Mouse (Mus musculus) liver, embryonic 15.5 days (tissue): ENCODE measurements around the gene Gabrd. TPM values are rescaled to one million over a fixed set of nuclear protein-coding genes. Genes with fewer than 3 reads are reported as not detected.

Experiments used
- ATAC-seq: fragments of 200-750 bp; cut with Nextera tagmentation; 2 replicates; pipeline ENCODE4 v1.8.0; 2017; ENCODE audit warnings: moderate number of reproducible peaks, mild to moderate bottlenecking, moderate library complexity; ENCODE audit not compliant: insufficient read depth
- H3K27ac ChIP-seq: fragments of 300-500 bp; sonication (generic); replicated peaks from 2 replicates; pipeline ENCODE4 v1.5.1; 2015; ENCODE audit warnings: mild to moderate bottlenecking, inconsistent platforms
- H3K27me3 ChIP-seq: fragments of 300-500 bp; sonication (generic); 2 replicates; pipeline ENCODE4 v1.6.1; 2015; ENCODE audit warnings: mild to moderate bottlenecking, inconsistent platforms
- H3K36me3 ChIP-seq: fragments of 300-500 bp; sonication (generic); replicated peaks from 2 replicates; pipeline ENCODE4 v1.6.1; 2015; ENCODE audit warnings: moderate library complexity, mild to moderate bottlenecking, inconsistent platforms
- H3K4me1 ChIP-seq: fragments of 300-500 bp; sonication (generic); replicated peaks from 2 replicates; pipeline ENCODE4 v1.6.1; 2015; ENCODE audit warnings: inconsistent platforms
- H3K4me2 ChIP-seq: fragments of 300-500 bp; sonication (generic); 2 replicates; pipeline ENCODE4 v1.6.1; 2015; ENCODE audit warnings: moderate library complexity, mild to moderate bottlenecking, inconsistent platforms
- H3K4me3 ChIP-seq: fragments of 300-500 bp; sonication (generic); replicated peaks from 2 replicates; pipeline ENCODE4 v1.5.1; 2015; ENCODE audit warnings: mild to moderate bottlenecking, inconsistent platforms
- H3K9ac ChIP-seq: fragments of 300-500 bp; sonication (generic); 2 replicates; pipeline ENCODE4 v1.6.1; 2015; ENCODE audit warnings: moderate library complexity, mild to moderate bottlenecking, inconsistent platforms
- H3K9me3 ChIP-seq: fragments of 300-500 bp; sonication (generic); replicated peaks from 2 replicates; pipeline ENCODE4 v1.6.1; 2016; ENCODE audit warnings: inconsistent platforms
- WGBS: fragments of 180-500 bp; shearing (Covaris S2); methylation state at CpG from one replicate; pipeline ENCODE4 v1.1.7; 2015; ENCODE audit warnings: mixed read lengths; ENCODE audit not compliant: insufficient replicate concordance; 5-methylcytosine and 5-hydroxymethylcytosine counted together
- polyA plus RNA-seq: library from polyadenylated mRNA; unstranded; fragments of >200 nt; fragmentation: Nextera tagmentation; extraction: Ambion mirVana; gene quantifications from 2 replicates; pipeline ENCODE4 v1.2.1, GENCODE M21; 2015

Gabrd gene
- polyA plus RNA-seq, 1 experiment from 2014 or later: not detected

DNA sequence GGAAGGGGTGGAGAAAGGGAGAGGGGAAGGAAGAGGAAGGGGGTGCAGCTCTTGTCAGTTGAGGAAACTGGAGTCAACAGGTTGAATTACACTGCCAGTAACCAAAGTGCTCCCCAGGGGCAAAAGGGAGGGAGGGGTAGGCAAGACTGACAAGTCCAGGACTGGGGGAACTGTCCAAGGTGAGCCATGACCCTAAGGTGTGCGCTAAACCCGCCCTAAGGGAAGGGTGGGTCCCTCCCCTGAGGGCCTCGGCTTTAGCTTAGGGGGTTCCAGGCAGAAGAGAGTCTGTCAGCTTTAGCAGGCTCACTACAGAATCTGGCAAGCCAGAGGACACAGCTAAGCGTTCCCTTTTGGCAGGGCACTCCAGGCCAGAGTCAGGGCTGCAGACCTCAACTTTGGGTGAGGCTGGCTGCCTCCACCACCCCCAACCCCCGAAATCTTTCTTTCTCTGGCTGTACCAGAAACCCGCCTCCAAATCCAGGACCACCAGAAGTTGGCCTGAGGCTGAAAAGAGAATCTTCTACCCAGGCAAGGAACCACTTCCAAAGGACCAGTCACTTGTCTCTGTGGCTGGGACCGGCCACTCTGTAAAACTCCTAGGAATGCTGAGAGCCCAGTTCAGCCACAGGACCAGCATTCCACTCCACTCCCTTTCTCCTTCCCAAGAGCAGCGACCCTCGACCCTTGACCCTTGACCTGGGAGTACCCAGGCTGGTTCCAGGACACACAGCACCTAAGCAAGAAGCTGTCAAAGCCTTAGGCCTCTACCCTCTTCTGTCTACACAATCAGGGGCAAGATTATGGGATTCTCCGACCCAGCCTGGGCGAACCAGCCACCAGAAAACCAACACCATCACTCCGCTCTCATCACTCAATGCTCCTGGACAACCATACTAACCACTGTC, 38.1 kb downstream of the Gabrd start:
- no peaks in the 10 kb centered on the region for H3K4me1 ChIP-seq
- peaks cover 62% of the 10 kb centered on the region for H3K27me3 ChIP-seq
- no peaks in the 10 kb centered on the region for H3K36me3 ChIP-seq
- no peak overlapping the region for H3K27ac ChIP-seq
- no peak for ATAC-seq
- no peak overlapping the region for H3K9ac ChIP-seq
- no peak overlapping the region for H3K4me3 ChIP-seq
- no peak overlapping the region for H3K4me2 ChIP-seq
- no peaks in the 10 kb centered on the region for H3K9me3 ChIP-seq
- 30% methylated on average over 12 of the region's 12 CpGs for WGBS

DNA sequence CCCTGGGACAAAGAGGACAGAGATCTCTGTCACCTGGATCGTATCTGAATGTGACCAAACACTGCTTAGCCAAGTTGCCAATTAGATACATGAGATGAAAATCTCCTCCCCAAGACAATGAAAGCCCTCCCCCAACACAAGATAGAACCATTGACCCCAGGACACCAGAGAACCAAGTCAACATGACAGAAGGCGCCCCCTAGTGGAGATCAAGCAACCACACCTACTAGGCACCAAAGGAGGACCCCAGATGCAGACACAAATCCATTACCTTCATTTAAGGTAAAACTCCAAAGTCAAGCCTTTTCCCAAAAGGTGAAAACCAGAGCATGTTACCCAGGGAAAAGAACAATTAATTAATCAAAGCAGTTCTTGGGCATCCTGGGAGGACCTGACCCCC, 40.3 kb downstream of the Gabrd start:
- Histone ChIP-seq H3K27me3 (peaks cover 43% of the 10 kb centered on the region), H3K4me2 (no peak overlapping the region), H3K9me3 (no peaks in the 10 kb centered on the region), H3K9ac (no peak overlapping the region), H3K36me3 (no peaks in the 10 kb centered on the region), H3K4me3 (no peak overlapping the region), H3K27ac (no peak overlapping the region), H3K4me1 (no peaks in the 10 kb centered on the region)
- no peak for ATAC-seq
- 47% methylated on average over 2 of the region's 2 CpGs for WGBS

DNA sequence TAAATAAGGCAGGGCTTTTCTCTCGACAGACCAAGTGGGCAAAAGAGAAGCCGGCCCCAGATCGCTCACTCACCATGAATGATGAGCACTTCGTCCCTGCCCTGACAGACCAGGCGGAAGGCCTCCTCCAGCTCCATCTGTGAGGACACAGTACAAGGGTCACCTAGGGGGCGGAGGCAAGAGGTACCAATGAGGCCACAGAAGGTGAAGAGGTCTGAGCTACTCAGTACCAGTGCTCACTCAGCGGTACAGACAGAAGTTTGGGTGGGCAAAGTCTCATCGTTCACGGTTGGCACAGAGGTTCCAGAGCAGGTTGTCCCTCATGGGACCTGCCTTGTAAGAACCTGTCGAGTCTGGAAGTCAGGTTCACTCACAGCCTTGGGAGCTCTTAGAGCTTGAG, 41.6 kb downstream of the Gabrd start:
- 66% methylated on average over 10 of the region's 10 CpGs for WGBS
- H3K9ac ChIP-seq: no peak overlapping the region

DNA sequence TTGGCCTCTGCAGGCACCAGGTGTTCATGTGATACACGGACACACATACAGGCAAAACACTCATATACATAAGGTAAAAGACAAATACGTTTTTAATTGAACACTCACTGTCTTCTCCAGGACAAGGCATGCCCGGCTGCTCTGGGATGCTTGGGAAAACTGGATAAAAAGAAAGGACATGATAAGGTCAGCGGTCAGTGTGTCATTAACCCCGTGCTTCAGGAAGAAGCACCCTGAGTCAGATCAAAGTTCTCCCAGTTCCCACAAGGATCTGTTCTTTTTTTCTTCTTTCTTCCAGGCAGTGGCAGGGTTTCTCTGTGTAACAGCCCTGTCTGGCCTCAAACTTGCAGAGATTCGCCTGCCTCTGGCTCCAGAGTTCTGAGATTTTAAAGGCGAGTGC, 43.4 kb downstream of the Gabrd start:
- 48% methylated on average over 7 of the region's 7 CpGs for WGBS

More for the DNA sequence above, 41.6 kb downstream of the Gabrd start:
- Histone ChIP-seq H3K4me3 (no peak overlapping the region), H3K27me3 (peaks cover 31% of the 10 kb centered on the region), H3K4me2 (no peak overlapping the region), H3K4me1 (no peaks in the 10 kb centered on the region), H3K27ac (no peak overlapping the region), H3K9me3 (no peaks in the 10 kb centered on the region), H3K36me3 (no peaks in the 10 kb centered on the region)
- no peak for ATAC-seq

DNA sequence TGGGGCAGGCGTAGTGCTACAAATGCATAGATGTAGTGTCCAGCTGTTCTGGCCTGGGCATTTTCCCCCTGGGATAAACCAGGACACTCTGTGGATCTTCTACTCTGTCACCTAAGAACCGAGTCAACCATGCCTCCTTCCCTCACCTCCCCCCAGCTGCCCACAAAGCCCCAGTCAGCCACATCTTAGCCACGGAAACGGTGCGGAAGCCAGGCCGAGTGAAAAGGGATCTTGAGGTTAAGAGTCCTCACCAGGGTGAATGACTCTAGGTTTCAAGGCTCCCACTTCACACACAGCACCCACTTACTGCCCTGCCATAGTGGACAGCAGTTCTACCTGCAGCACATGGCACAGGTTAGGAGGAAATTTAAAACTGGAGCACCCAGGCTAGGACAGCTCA, 43.9 kb downstream of the Gabrd start:
- no peaks in the 10 kb centered on the region for H3K9me3 ChIP-seq
- no peak overlapping the region for H3K4me3 ChIP-seq
- H3K36me3 ChIP-seq: no peaks in the 10 kb centered on the region
- H3K9ac ChIP-seq: no peak overlapping the region
- no peak overlapping the region for H3K4me2 ChIP-seq
- H3K27me3 ChIP-seq: peaks cover 8% of the 10 kb centered on the region
- H3K27ac ChIP-seq: no peak overlapping the region
- 22% methylated on average over 6 of the region's 6 CpGs for WGBS
- H3K4me1 ChIP-seq: no peaks in the 10 kb centered on the region
- no peak for ATAC-seq

More for the DNA sequence above, 43.4 kb downstream of the Gabrd start:
- Histone ChIP-seq H3K4me2 (no peak overlapping the region), H3K36me3 (no peaks in the 10 kb centered on the region), H3K4me1 (no peaks in the 10 kb centered on the region), H3K27me3 (peaks cover 13% of the 10 kb centered on the region), H3K4me3 (no peak overlapping the region), H3K9ac (no peak overlapping the region), H3K27ac (no peak overlapping the region), H3K9me3 (no peaks in the 10 kb centered on the region)
- no peak for ATAC-seq

DNA sequence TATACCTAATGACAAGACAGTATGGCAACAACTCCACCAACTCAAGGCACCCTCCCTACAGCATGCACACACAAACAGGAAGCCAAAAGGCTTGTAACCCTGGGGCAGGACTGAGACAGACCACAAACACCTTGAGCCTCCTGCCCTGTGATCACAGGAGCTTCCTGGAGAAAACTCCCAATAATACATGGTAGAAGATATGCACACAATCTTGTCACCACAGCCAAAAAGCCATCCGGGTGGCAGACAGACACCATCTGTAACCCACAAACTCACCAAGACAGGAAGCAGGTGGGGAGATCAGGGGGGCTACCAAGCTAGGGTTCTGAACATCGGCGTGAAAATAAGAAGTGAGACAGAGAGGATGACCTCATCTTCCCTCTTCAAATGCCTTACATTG, 45.3 kb downstream of the Gabrd start:
- H3K36me3 ChIP-seq: no peaks in the 10 kb centered on the region
- no peak overlapping the region for H3K4me3 ChIP-seq
- H3K27me3 ChIP-seq: no peaks in the 10 kb centered on the region; the same call in 1 of the 2 replicates
- H3K4me2 ChIP-seq: no peak overlapping the region
- H3K9ac ChIP-seq: no peak overlapping the region
- no peak for ATAC-seq
- H3K9me3 ChIP-seq: no peaks in the 10 kb centered on the region
- no peaks in the 10 kb centered on the region for H3K4me1 ChIP-seq
- no peak overlapping the region for H3K27ac ChIP-seq
- 18% methylated on average over 3 of the region's 3 CpGs for WGBS

DNA sequence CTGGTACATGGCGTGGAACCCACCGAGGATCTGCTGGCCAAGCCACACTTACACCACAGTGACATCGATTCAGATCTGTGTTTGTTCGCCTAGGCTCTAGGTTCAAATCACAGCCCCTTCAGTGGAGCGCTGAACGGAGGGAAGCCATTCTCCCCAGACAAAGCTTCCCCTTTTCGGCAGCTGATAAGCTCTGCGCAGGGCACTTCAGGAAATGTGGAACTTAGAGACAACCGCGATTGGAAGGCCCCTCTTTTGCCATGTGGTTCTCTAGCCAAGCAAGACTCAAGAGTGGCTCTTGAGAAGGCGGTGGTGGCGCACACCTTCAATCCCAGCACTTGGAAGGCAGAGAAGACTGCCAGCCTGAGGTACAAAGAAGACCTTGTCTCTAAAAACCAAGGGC, 51.6 kb downstream of the Gabrd start:
- Histone ChIP-seq H3K27ac (no peak overlapping the region), H3K27me3 (peaks cover 46% of the 10 kb centered on the region), H3K36me3 (no peaks in the 10 kb centered on the region), H3K4me3 (no peak overlapping the region), H3K4me1 (no peaks in the 10 kb centered on the region), H3K9me3 (no peaks in the 10 kb centered on the region), H3K4me2 (no peak overlapping the region), H3K9ac (no peak overlapping the region)
- no peak for ATAC-seq
- 17% methylated on average over 12 of the region's 12 CpGs for WGBS

DNA sequence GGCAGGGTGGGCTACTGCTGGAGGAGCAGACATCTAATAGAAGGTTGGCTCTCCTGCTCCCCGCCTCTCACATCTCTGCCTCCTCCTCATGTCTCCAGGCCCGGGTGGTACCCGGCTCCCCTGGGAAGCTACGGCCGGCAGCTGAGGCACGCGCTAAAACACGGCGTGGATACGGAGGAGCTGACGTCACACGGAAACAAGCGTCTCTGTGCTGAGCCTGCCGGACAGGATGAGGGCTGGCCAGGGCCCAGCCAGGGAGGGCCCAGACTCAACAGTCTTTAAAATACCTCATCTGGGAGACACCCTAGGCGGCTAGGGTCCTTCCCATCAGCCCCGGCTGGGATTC, 52.3 kb downstream of the Gabrd start:
- Histone ChIP-seq H3K9ac (no peak overlapping the region), H3K4me1 (no peaks in the 10 kb centered on the region), H3K4me3 (peak overlapping the region; percentile 17; the same call in 1 of the 2 replicates), H3K4me2 (peak overlapping the region; percentile 40), H3K27ac (no peak overlapping the region), H3K9me3 (no peaks in the 10 kb centered on the region), H3K27me3 (peaks cover 46% of the 10 kb centered on the region), H3K36me3 (no peaks in the 10 kb centered on the region)
- no peak for ATAC-seq
- 4% methylated on average over 16 of the region's 16 CpGs for WGBS

DNA sequence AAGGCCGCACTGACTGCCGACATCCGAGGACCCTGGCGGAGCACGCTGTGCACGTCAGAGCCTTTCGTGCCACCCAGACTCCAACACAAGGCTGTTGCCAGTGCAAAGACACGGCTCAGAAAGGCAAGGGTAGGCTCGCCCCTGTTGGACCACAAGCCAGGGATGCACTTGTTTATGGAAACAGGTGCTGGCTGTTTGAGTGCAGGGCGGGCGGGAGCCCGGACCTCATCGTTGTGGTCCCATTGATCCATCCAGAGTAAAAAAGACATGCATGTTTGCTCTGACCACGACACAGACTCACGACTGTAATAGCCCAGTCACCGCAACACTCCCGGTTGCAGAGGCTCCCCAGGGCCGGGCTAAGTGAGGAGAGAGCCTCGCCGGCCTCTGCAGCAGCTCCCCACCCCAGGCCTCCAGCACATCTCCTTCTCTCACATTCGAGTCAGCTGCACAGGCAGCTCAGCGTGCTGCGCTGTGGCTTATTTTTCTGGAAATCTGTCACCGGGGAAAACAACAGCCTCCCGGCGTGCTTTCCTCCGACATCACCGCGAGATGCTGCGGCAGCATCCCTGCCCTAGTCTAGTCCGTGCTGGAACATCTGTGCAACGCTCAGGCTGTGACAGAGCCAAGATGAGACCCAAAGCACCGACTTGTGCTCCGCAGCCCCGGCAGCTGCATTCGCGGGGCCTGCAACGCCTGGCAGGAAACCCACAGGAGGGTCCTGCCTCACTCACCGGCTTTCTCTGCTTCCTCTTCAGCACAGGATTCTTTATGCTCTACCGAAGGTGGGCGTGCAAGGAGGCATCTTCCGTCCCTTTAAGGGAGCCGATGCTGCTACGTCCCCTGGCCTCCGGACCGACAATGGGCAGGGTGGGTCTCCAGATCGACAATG, 53.0 kb downstream of the Gabrd start:
- Histone ChIP-seq H3K4me3 (peak overlapping the region; percentile 17; the same call in 1 of the 2 replicates), H3K27me3 (peaks cover 46% of the 10 kb centered on the region), H3K9me3 (no peaks in the 10 kb centered on the region), H3K9ac (no peak overlapping the region), H3K4me1 (no peaks in the 10 kb centered on the region), H3K36me3 (no peaks in the 10 kb centered on the region), H3K27ac (no peak overlapping the region), H3K4me2 (peak overlapping the region; percentile 40)
- no peak for ATAC-seq
- WGBS: 12% methylated on average over 47 of the region's 47 CpGs

DNA sequence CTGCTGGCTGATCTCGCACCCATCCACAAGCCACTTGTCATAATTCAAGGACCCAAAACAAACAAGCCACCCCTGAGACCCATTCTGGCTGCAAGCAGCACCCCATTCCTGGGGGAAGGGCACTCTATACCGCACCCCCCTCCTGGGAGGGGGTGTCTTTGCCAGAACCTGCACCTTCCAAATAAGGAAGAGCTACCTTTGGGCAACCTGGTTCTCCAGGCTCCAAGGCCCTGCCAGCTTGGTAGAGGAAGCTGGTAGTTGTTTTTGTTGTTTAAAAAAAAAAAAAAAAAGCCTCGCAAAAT, 53.7 kb downstream of the Gabrd start:
- H3K9ac ChIP-seq: no peak overlapping the region
- H3K4me3 ChIP-seq: no peak overlapping the region
- H3K27me3 ChIP-seq: peaks cover 46% of the 10 kb centered on the region
- H3K36me3 ChIP-seq: no peaks in the 10 kb centered on the region
- H3K4me2 ChIP-seq: no peak overlapping the region
- no peaks in the 10 kb centered on the region for H3K9me3 ChIP-seq
- WGBS: 36% methylated on average over 3 of the region's 3 CpGs
- no peak overlapping the region for H3K27ac ChIP-seq
- no peak for ATAC-seq
- no peaks in the 10 kb centered on the region for H3K4me1 ChIP-seq
